Mouse (Mus musculus): ENCODE measurements around the gene Pxt1. TPM values are rescaled to one million over a fixed set of nuclear protein-coding genes. Genes with fewer than 3 reads are reported as not detected.

Gene Pxt1
- total and polyA plus RNA-seq, 3 experiments = 1.0 TPM; not detected in 2

GRCm38 (mm10) chr17:28947011-28947939, 3.6 kb upstream of the Pxt1 start:
- no peak for DNase-seq

DNA sequence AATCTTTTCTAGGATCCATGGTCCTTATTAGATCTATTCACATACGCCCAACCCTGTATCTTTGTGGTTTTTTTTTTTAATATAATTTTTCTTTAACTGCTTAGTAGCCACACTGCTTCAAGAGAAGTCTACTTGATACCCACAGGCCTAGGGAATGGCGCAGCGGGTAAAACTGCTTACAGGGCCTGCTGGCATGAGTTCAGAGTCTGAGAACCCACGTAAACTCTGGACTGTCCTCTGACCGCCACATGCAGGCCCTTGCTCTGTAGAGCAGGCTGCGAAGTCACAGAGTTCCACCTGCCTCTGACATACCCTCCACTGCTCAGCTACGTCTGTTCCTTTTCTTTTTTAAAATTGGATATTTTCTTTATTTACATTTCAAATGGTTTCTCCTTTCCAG, 841 bp upstream of the Pxt1 start:
- DNase-seq = no peak

GRCm38 (mm10) chr17:28942101-28942500, 1.5 kb downstream of the Pxt1 start:
- DNase-seq = no peak

DNA sequence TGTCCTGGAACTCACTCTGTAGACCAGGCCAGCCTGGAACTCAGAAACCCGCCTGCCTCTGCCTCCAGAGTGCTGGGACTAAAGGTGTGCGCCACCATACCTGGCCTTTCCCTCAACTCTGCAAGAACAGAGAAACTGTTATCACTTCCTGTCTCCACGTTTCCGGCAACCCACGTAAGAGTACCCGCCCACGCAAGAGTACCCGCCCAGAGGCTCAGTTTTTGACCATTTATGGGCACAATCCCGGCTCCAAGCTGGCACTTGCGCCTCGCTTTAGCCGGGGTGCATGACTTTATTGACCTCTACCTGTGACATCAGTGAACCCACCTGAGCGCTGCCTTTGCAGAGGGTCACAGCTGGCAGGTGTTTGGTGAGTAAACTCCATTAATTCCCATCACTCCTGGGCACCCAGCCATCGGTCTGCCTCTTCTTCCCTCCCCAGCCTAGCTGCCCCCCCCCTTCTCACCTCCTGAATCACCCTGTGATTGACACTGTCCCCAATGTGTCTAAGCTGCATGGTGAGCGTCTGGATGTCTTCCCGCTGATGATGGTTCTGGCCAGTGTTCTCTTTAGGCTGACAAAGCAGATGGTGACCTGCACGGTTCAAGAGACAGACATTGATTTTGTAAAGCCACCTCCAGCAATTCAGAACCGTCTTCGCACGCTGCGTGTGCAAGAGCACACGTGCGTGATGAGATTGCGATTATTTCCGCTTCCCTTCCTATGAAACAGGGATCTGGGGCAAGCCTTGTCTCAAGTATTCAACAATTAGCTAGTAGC, 2.7 kb downstream of the Pxt1 start:
- no peak for DNase-seq

GRCm38 (mm10) chr17:28936622-28937345, 6.9 kb downstream of the Pxt1 start:
- peak; percentile 35 for DNase-seq

GRCm38 (mm10) chr17:28936133-28936532, 7.5 kb downstream of the Pxt1 start:
- no peak for DNase-seq

DNA sequence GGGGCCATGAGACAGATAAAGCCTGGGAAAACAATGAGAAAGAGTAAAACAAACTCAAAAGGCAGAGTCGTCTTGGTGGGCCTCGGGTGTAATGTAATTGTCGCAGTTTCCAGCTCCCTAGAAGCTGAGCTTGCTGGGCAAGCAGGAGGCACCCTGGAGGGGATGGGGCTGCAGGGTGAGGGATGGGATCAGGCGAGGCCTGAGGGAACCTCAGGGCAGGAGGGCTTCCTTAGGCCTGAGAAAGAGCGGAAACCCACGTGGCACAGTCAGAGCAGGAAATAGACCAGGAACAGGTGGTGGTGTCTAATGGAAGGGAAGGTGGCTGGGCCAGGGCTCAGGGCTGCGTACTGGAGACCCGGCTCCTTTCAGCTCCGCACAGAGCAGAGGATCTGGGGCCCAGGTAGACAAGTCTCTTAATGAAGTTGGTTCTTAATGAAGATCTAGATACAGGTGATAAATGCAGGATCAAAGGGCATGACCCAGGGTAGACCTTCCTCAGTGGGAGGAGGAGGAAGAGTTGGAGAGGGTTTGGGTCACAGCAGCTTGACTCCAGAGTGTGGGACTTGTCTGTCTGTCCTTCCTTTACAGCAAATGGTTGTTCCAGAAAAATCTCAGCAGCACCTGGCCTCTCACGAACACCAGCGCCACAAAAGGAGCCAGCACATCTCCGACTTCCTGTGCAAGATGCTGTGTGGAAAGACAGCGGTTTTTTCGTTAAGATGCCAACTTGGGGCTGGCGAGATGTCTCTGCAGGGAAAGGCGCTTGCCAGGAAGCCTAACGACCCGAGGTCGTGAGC, 9.3 kb downstream of the Pxt1 start:
- DNase-seq = no peak

DNA sequence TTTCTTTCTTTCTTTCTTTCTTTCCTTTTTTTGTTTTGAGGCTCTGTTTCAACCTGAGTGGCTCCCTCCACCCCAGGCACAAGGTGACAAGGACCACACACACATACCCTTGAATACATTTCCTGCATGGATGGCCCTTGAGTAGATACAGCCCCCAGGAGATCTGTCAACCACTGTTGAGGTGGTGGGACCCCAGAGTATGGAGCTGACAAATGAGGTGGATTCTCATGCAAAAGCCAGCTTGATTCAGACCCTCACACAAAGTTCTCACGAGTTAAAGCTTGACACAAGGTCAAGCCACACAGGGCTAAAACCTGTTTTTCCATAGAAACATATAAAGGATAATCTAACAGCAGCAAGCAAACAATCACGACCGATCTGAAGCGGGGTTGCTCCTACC, 11.4 kb downstream of the Pxt1 start:
- no peak for DNase-seq

GRCm38 (mm10) chr17:28931436-28932211, 12.0 kb downstream of the Pxt1 start:
- peak; percentile 33 for DNase-seq

GRCm38 (mm10) chr17:28930392-28931074, 13.1 kb downstream of the Pxt1 start:
- DNase-seq = peak; percentile 94

DNA sequence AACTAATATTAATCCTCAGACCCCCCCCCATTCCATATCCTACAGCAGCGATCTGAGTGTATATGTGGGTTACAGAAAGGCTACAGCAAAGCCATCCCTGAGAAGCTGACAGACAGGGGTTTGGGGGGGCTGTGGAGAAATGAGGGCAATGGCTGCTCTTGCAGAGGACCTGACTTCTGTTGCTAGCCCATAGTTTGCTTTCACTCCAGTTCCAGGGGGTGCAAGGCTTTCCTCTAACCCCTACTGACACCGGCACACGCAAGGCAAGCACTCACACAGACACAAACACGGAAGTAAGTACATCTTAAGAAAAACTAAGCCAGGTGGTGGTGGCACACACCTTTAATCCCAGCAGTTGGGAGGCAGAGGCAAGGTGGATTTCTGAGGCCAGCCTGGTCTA, 14.3 kb downstream of the Pxt1 start:
- no peak for DNase-seq

DNA sequence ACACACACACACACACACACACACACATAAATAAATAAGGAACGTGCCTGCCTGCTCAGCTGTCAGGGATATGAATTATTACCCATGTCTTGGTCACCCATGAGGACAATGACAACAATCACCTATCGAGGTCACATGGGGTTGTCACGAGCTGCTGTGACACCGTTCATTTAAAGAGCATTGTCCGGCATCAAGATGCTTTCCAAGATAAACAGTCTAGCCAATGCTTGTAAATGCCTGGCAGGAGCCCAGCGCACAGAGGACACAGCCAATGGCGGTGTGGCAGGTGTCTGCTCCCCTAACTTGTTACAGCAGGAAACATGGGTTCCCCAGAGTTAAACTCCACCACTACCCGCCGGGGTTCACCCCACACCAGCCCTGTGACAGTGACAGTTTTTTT, 15.6 kb downstream of the Pxt1 start:
- no peak for DNase-seq

DNA sequence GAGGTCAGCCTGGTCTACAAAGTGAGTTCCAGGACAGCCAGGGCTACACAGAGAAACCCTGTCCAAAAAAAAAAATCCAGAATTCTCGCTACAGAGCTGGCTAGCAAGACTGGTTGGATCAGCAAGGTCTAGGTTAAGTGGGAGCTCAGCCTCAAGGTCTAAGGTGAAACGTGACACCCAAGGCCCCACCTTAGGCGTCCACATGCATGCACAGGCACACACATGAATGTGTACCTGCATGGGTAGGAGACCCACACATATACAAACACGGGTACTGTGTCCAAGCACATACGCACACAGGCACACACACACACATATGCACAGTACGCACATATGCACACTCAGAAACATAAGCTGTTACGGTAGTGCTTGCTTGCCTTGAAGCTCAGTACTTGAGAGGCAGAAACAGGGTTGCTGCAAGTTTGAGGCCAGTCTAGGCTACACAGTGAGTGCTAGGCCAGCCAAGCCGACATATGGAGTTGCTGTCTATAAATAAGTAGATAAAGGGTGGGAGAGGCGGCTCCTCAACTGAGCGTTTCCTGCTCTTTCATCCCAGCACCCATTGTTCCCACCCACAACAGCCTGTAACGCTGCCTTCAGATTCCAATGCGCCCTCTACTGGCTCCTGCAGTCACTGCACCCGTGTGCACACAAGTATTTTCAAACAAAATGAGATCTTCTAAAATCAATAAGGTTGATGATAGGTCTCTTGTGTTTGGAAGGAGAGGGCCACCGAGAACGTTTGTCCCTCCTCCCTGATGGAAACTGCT, 16.6 kb downstream of the Pxt1 start:
- DNase-seq = peak; percentile 48

DNA sequence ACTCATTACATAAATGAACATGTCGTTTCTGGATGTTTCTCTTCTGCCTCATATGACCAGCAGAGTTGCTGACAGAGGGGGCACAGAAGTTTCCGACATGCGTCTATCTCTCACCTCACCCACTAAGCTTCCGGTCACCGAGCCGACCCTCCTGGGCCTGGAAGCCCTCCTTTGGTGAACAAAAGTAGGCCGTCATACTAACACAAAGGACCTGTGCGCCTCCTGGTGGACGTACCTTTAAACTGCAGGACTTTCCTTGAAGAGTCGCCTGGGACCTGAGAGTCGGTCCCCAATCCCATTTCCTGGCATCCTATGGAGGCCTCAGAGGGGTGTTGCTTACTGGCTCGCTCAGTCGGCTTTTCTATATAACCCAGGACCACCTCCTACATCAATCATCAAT, 17.3 kb downstream of the Pxt1 start:
- peak; percentile 75 for DNase-seq

- DNase-seq = peak; percentile 62
Observed at GRCm38 (mm10) chr17:28924957-28925595, 18.6 kb downstream of the Pxt1 start.

DNA sequence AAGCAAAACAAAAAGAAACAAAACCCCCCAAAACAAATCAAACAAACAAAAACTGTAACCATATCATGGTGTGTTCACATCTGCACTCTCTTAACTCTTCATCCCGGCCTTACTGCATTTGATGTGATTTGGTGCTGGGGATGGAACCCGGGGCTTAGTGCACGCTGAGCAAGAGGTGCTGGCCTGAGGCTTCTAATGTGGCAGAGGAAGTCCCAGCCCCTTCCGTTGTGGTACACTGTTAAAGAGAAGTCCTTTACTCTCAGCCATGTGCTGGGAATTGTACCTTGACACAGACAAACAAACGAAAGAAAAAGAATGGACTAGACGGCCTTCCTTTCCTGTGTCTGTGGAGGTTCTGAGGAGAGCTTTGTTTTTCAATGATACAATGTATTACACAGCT, 21.5 kb downstream of the Pxt1 start:
- no peak for DNase-seq

DNA sequence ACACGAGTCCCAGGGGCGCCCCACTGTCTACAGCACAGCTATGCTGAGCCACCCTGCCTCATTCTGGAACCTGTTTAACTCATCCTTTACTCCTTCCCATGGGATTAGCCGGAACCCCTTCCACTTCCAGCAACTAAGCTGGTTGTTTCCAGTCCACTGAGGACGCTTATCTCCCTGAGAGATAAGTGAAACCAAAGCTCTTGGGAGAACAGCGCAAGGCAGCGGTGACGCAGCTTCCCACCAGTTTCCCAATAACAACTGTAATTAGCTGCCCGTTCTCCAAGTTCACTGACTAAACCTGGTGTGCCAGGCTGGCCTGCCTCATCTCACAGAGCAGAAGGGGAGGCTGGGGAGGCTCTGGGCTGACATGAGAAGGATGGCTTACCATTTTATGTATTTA, 22.6 kb downstream of the Pxt1 start:
- peak; percentile 53 for DNase-seq

DNA sequence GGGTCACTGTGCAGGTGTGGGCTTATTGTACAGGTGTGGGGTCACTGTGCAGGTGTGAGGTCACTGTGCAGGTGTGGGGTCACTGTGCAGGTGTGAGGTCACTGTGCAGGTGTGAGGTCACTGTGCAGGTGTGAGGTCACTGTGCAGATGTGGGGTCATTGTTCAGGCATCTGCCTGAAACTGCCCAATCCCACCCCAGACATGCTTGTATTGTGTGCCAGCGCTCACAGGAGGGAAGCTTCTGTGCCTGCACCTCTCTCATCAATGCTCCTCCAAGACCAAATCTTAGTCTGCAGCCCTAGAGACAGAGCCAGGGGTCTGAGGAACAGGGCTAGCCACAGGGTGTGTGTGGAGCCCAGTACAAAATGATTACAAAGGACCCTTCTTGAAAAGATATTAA, 27.1 kb downstream of the Pxt1 start:
- DNase-seq = no peak

DNA sequence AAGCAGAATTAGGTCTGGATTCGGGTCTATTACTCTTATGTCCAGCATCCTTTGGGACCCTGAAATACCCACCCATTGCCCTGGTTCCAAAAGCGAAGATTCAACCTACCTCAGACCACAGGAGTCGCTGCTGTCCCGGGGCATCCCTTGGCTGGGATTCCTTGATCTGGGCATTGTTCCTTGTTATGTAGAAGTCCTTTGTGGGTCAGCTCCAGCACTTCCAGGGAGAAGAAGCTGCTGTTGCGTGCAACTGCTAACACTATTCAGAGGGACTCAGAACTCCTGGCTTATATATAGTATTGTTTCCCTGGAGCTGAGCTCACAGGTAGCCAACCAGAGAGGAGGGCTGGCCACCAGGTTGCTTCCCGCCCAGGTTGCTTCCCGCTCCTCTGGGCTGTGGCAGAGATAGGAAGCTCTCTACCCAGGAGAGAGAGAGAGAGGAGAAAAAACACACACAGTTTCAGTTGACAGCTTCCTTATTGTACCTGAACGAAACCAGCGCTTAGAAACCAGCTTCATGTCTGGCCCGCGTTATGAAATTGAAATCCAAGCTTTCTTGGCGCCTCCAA, 28.5 kb downstream of the Pxt1 start, which contains the start of gene 4930539E08Rik:
Gene 4930539E08Rik (minus strand): TSS at position 265 of the 569 bp plus-strand sequence.
- no peak for DNase-seq
